Mouse (Mus musculus) cerebellum, adult 11-12 months (tissue): Measurements from ENCODE around the gene Gsta3.
"Not testable (repeated sequence)": the region's sequence is repeated elsewhere in the genome, so short reads cannot be mapped to it uniquely, and the experiment has no call there.

Experiments used
- DNase-seq: peaks from one replicate; pipeline ENCODE4 v3.0.0; 2022

Gsta3 gene

DNA sequence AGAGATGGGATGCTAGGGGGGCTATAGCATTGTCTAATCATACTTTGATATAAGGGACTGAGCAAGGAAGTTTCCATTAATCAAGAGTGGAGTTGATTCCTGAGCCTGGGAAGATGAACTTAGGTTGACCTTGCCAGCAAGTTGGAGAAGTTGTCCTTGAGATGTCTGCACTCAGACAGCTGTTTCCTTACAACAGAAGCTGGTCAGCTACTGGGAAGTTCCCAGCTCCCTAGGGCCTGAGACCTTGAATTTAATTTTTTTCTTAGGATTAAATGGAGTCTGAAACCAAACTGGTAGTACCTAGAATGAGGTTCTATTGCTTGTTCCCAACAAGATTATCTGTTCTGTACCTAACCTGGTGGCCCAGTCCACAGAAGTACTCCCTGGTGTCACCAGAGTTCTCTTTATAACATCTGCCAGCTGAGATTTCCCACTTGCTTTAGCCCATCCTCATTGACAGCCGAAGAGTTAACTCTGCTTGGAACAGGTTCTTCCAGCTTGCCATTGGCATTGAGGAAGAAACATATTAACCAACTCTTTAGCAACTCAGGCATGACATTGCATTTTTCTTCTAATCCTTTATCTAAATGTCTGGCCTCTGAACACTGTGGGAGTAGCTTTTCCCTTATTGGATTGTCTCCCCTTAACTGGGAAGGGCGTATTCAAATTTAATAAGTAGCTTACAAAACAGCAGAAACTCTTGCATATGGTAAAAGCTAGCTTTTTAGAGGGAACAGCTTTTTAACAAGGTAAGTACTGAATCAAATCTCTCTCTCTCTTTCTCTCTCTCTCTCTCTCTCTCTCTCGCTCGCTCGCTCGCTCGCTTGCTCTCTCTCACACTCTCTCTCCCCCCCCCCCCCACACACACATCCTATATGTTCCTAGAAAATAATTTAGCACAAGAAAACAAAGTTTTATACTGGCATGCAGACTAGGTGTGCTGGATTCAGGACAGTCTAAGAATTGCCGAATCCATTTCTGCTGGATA, at the start of gene Gsta3:
Gene Gsta3 (plus strand): TSS at position 679 of the 988 bp plus-strand sequence.
- DNase-seq: no peak

DNA sequence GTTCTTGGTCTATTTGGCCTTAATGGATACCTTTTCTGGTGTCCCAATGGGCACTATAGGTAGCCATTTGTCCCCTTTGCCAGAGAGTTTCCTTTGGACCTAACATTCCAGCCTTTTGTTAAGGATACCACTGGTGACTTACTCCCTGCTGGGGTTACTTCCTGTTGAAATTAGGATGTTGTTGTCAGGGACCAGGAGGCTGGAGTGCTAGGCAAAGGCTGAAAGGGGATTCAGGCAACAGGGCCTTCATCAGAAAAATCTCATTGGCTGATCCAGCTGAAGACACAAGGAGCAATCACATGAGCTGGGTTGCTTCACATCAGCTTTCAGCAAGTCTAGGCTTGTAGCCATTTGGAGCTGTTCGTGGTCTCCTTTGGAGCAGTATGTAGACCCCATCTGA, 34.1 kb upstream of the Gsta3 start:
- DNase-seq: no peak

DNA sequence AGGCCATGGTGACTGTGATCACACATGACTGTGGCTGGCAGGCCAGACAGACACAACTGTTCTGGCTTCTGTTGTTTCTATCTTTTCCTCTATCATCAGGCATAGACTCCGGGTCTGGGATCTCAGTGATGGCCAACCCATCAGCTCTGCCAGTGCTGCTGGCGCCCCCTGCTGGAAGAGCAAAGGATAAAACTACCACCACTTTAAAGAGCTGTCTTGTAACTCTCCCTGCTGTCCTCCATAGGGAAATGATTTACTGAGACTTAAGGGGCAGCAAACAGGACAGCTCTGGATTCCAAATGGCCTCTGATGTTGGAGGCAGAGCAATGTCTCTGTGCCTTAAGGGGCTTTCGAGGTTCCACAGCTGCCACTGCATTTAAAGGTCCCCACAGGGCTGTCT, 26.9 kb upstream of the Gsta3 start:
- not testable (repeated sequence) for DNase-seq

DNA sequence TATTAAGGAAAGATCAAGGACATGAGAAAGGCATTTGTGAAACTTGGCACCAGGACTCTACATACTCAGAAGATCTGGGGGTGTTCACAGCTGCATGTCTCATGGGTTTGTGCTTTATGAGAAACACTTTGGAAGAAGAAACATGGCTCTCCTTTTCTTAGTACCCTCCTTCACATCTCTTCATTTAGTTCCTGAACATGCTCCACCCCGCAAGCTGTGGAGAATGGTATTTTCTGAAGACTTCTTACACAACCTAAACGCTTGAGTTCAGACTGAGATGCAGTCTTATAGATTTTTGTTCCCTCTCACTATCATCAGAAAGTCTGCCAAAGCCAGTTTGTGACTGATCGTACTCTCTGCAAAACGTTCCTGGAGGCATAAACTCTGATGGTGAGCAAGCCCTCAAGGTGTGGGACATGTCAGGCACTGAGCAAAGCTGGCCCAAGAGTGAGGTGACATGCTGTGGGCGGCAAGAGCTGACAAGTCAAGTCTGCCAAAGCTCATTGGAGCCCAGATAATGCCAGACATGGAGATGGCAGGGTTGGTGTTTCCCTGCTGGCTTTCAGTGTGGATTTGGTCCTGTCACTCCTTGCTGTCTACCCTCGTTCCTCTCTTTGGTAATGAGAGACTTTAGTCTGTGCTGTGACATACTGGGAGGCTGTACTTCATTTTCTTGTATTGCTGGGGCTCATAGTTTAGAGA, 26.2 kb upstream of the Gsta3 start:
- DNase-seq: not testable (repeated sequence)

DNA sequence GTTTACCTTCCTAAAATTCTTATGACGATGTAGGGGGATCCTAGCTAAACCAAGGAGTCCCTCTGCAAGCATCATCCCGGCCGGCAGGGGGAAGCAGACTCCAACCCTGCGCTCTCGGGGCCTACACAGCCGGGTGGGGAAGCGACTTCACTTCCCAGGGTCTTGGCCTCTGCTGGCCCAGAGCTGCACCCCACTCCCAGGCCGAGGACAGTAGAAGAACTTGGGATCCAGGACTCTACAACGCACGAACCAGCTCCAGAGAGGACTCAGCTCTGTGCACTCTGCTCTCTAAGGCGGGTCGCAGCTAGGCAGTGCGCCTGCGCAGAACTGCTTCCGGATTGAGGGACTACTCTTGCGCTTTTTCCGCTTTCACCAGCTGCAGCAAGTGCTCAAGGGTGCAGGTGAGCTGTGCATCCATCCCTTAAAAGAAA, 21.9 kb upstream of the Gsta3 start, which contains the start of gene Tmem14a:
Gene Tmem14a (plus strand): TSS at position 87 of the 431 bp plus-strand sequence.
- DNase-seq: peak; percentile 85

DNA sequence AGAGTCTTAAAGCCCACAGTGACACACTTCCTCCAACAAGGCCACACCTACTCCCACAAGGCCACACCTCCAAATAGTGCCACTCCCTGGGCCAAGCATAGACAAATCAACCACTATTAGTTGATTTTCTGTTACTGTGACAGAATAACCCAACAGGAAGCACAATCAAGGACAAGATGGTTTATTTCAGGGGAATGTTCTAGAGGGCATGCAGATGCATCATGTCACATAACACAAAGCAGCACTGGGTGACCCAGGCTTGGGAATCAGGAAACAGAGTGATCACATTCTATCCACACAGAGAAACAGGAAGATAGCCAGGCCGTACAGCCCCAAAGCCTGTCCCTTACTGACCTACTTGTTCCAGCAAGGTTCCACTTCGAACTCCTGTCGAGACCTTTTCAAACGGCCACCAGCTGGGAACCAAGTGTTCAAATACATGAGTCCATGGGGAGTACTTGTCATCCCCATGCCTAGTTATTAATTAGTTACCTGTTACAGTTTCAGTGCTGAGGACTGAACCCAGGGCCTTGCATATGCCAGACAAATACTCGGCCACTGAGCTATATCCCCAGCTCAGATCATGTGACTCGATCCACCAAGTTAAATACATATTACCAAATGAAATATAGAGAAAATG, 12.5 kb upstream of the Gsta3 start:
- no peak for DNase-seq

DNA sequence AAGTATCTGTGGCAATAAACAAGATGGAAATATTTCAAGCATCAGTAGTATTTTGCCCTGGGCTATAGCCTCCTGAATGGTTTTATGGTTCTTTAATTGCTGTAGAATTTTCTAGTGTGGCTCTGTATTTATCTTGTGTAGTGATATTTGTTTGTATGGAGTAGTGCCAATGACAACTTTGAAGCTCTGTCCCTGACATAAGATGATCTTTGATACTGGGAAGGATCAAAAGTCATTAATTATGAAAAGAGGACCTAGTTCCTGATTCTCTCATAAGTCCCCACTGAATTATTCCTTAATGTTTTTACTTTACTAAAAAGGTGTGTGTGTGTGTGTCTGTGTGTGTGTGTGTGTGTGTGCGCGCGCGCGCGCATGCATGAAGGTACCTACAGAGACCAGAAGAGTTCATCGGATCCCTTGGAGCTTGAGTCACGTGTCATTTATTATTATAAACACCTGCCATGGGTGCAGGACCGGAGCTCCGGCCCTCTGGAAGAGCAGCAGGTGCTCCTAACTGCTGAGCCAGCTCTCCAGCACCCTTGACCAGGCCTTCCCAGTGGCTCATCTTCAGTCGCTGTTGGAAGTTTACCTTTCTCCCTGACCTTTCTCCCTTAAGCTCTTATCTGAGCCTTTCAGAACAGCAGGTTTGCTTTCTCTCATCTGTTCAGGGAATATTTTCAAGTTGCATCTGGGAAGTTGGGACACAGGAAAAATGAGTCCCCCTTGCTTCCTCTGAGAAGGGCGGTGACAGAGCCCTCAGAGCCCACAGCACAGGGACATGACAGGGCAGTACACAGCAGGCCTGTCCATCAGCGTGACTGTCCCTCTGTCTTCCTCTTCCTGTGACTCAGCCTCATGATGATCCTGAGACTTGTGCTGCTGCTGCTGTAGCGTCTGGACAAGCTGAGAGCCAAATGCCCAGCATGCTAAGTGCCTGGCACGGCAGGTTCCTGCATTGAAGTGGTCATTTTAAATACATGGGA, 11.4 kb upstream of the Gsta3 start:
- not testable (repeated sequence) for DNase-seq

DNA sequence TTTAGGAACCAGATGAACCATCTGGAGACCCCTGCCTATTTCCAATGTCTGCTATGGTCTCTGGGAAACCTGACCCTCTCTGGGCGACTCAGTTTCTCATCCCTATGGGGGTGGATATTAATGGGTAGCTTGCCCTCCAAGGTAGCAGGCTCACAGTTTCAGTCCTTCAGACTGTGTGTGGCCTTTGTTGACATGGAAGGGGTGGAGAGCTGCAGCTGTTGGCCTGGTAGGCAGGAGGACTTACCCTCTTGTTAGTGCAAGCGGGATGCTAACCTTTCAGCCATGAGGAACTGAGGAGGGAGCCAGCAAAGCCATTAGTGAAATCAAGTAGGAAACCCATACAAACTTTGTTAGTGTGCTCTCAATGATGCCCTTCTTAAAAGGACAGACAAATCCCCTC, 10.0 kb upstream of the Gsta3 start:
- DNase-seq: no peak

DNA sequence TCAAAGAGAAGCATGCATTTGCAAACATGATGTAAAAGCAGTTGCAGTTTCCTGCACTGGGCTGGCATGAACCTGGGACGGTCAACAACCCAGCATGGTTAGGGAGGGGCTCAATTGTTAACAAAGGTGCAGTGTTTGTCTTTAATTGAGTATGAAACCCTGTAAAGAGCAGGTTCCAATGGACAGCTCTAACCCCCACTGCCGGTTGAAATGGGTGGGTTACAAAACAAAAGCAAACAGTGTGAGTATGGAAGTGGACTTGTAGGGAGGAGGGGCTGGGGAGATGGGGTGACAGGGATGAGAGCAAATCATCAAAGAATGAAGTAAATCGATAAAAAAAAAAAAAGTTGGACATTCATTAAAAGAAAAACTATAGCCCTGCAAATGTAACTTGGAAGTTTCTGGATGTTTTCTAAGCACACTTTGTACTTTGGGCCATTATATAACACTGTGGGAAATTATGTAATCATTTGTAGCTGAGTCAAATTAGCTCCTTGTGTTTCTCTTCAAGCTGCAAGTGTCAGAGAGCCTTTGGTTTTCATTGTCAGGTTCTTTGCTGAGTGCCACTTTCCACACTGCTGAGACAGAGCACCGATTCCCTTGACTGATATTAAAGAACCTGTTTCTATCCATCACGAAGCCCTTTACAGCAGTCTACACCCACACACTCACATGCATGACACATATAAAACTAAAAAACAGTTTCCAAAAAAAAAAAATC, 8.5 kb upstream of the Gsta3 start:
- DNase-seq: no peak

DNA sequence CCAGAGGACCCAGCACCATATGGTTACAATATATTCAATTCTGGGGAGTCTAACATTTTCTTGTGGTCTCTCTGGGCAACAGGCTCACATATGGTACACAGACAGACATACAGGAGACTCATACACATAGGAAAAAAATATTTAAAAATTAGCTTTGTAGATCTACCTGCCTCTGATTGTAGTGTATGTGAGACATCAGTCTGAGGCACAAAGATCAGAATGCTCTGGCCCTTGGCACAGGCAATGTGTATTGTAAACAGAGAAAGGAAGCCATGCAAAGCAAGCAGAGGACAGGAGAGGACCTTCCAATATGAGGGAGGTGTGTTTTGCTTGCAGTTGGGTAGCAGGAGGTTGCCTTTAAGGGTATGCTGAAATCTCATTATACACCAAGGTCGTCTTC, 7.9 kb upstream of the Gsta3 start:
- no peak for DNase-seq

DNA sequence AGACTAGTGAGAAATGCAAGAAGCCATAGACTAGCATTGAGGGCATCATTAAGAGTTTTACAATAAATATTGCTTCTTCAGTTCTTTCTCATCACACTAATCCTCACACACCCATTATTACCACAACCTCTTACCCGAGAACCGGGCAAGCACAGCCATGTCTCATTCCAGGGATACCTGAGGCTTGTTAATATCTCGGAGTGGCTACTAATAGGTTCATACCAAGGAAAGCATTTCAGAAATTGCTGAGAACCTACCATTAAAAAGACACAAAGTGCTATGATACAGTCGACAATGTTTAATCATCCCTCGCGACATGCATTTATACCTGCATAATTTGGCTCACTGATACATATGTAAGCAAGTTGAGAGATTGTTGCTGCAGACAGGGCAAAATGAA, 5.0 kb upstream of the Gsta3 start:
- no peak for DNase-seq

DNA sequence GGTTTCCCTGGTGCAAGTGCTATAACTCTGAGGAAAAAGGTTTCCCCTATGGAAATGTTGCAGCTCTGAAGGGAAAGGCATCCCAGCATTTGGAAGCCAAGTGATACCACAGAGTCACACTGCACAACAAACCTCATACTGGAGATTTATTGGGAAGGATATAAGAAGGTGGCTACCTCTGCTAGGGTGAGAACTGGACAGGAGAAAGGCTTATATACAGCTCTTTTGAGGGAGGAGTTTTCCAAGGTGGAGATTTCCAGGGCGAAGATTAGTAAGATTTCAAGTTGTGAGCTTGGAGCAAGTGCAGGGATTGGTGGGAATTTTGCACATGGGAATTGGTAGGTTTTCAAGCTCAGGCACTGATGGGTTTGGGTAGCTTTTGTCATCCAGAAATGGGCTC, 707 bp downstream of the Gsta3 start:
- DNase-seq: no peak

DNA sequence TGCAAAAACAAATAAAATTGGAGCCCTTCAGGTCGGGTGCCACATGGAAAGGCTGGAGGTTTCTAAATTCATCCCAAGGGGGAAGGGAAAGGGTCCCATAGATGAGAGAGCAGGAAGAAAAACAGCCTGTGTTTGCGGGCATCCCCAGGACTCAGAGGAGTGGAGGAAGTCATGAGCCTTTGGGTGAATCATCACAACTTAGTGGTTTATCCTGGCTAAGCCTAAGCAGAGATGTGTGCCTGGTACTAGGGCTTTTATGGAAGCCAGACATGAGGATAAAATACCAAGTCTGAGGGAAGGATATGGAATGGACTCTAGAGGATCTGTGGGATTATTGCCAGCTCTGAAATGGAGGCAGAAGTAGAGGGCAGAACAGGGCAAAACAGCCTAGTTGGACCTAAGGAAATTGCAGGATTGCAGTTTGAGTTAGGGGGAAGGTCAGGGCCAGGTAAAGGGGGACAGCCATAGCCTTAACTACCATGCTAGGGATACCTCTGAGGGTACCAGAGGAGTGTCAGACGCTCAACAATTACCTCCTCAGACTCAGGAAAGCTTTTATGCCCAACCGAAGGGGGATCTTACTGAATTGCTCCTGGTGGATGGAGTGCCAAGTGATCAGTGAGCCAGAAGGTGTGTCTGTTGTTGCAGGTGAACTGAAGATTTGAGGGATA, 4.0 kb downstream of the Gsta3 start:
- no peak for DNase-seq

DNA sequence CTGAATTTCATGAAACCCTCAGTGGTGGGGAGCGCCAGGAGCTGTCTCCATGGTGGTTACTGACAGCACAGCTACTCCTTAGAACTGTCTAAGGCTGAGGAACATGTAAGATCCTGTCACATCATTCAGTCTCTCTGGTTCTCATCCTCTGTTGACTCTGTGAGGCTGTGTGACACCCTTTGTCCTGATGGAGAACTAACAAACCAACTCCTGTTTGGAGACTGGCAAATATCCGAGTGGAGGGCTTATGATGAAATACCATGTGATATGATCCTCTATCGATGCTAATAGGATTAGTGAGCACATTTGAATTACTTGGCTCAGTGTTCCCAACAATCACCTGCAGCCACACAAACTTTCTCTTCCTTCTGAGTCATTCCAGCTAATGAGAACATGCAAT, 5.7 kb downstream of the Gsta3 start:
- DNase-seq: no peak

DNA sequence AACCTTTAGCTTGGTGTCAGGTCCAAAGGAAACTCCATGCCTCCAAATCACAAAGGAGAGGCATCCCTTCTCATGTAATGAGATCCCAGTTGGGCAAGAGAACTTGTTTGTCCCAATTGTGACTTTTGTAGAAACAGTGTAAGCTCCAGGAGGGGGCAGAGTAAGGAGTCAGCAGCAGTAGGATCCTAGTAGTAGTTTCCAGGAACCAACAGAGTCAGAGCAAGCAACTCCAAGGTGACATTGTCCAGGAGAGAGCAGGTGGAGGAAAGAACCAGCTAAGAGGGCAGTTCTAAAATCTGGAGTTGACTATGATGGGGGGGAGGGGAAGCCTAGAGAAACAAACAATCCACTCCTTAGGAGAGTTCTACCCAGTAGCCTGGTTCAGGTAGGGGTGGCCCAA, 7.5 kb downstream of the Gsta3 start:
- no peak for DNase-seq

DNA sequence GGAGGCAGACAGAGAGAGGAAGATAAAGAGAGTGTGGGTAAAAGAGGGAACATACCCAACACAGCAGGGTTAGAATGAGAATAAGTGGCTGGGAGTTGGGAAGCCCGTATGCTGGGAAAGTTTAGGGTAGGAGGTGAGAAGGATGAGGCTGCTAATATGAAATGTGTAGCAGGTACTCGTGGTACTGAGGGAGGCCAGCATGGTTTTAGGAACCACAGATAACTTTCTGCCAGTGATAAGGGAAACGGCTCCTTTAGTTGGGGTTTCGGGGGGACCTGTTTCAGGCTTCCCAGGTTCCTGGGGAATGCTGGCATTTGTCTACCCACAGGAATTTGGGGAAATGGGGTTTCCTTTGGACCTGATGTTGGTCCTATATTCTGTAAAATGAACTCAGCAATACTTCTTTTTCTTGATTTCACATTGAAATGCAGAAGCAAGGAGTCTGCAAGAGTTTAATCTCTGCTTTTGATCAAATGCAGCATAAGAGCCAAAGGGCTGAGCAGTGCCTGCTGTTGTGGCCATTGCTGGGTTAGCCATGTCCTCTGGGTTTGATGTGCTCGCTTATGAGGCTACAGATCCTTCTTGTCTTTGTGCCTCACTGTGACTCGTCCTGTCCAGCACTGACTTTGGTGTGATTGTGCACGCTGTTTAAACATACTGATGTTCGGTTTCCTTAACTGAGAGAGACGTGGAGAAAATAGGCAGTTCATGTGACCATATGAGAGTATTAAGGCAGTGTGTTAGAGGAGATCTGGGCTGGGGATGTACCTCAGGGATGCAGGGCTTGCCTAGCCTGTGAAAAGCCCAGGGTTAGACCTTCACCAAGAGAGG, 8.4 kb downstream of the Gsta3 start:
- DNase-seq: no peak

DNA sequence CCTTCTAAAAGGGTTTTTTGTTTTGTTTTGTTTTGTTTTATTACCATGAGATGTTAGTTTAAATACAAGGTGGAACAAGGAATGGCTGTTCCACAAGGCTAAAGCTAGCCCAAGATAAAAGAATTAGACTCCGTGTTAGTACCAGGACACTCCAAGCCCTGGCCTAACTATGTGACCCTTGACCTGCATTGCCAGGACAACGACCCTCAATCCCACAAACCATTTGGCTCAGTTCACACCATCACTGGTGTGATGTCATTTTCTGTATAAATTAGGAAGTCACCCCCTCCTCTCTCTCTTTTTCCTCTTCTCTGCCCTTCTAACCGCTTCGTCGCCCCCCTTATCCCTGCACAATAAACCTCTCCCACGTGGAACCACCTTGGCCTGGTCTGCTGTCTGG, 11.3 kb downstream of the Gsta3 start:
- DNase-seq: no peak

DNA sequence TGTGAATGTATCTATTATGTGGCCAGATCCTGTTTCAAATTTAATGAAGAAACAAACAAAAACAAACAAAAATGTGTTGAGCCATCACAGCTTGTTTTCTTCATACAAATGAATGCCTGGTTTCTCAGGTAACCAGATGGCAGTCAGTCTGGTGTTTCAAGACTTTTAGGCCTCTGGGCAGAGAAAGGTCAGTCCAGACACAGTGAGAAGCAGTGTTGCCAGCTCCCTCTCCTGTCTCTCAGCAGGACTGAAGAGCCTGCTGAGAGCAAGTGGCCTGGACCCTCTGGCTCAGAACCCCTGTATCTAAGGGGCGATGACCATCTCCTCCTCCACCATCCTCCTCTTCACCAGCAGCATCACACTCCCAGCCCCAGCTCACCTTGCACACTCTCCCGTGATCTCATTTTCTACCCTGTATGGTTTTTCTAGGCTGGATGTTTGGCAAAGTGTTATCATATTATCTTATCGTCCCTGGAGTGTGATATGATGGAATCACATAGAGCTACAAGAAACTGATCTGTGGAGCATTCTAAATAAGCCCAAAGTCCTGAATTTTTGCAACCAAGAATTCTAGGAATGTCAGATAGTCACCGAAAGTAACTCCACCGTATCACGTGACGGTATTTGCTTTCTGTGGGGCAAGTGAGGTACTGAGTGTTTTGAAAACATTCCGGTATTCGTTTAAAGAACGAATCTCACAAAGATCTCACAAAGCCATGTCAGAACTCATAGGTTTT, 12.3 kb downstream of the Gsta3 start:
- no peak for DNase-seq

DNA sequence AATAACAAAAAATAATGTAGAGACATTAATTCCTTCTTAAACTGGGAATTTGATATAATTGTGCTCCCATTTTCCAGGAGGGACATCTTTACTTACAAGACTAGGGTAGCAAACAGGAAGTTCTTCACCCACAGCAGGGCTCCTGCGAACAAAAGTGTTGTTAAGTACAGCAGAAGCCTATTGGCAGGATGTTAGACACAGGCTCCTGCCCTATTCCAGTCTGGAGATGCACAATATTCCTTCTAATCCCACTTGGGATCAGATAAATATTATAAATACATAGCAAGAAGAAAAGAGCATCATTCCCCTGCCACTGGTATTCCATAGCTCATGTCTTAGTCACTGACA, 12.9 kb downstream of the Gsta3 start:
- no peak for DNase-seq
